Mouse (Mus musculus) retina, embryonic 14.5 days (tissue): Measurements from ENCODE around the gene Abca1.

Experiments
- DNase-seq: peaks from one replicate; pipeline ENCODE4 v3.0.0-alpha.2; 2015; ENCODE audit warnings: low spot score

The Abca1 gene

GRCm38 (mm10) chr4:53148817-53149216 lies 10.9 kb downstream of the Abca1 start:
- no peak for DNase-seq

GRCm38 (mm10) chr4:53147454-53147853 lies 12.2 kb downstream of the Abca1 start:
- no peak for DNase-seq

GRCm38 (mm10) chr4:53147046-53147445 lies 12.6 kb downstream of the Abca1 start:
- DNase-seq = no peak

- DNase-seq = no peak
Observed at GRCm38 (mm10) chr4:53146227-53146949, 13.3 kb downstream of the Abca1 start.

GRCm38 (mm10) chr4:53145434-53146168 lies 14.1 kb downstream of the Abca1 start:
- DNase-seq = no peak

GRCm38 (mm10) chr4:53144571-53144970 lies 15.1 kb downstream of the Abca1 start:
- no peak for DNase-seq

- DNase-seq = no peak
Observed at GRCm38 (mm10) chr4:53144021-53144420, 15.7 kb downstream of the Abca1 start.

GRCm38 (mm10) chr4:53140678-53141077 lies 19.0 kb downstream of the Abca1 start:
- DNase-seq = no peak

- DNase-seq = no peak
Observed at GRCm38 (mm10) chr4:53139495-53139894, 20.2 kb downstream of the Abca1 start.

- DNase-seq = no peak
Observed at GRCm38 (mm10) chr4:53138974-53139373, 20.7 kb downstream of the Abca1 start.

- no peak for DNase-seq
Observed at GRCm38 (mm10) chr4:53137087-53137486, 22.6 kb downstream of the Abca1 start.

GRCm38 (mm10) chr4:53134816-53135215 lies 24.9 kb downstream of the Abca1 start:
- no peak for DNase-seq

GRCm38 (mm10) chr4:53133995-53134394 lies 25.7 kb downstream of the Abca1 start:
- no peak for DNase-seq

- DNase-seq = no peak
Observed at GRCm38 (mm10) chr4:53131538-53131937, 28.2 kb downstream of the Abca1 start.

GRCm38 (mm10) chr4:53130622-53131517 lies 28.8 kb downstream of the Abca1 start:
- no peak for DNase-seq

- DNase-seq = no peak
Observed at GRCm38 (mm10) chr4:53129716-53130301, 29.9 kb downstream of the Abca1 start.

- DNase-seq = no peak
Observed at GRCm38 (mm10) chr4:53127266-53127665, 32.4 kb downstream of the Abca1 start.

GRCm38 (mm10) chr4:53126794-53127193 lies 32.9 kb downstream of the Abca1 start:
- DNase-seq = no peak

- no peak for DNase-seq
Observed at GRCm38 (mm10) chr4:53124837-53125490, 34.7 kb downstream of the Abca1 start.

- no peak for DNase-seq
Observed at GRCm38 (mm10) chr4:53122310-53122709, 37.4 kb downstream of the Abca1 start.

- DNase-seq = no peak
Observed at GRCm38 (mm10) chr4:53121516-53122227, 38.0 kb downstream of the Abca1 start.
